Comparison of ENCODE assay signal across 8 mouse cellular contexts in genomic region chr6:113442442-113443090, GRCm38 (mm10). TPM values are rescaled to one million over a fixed set of nuclear protein-coding genes. Genes with fewer than 3 reads are reported as not detected.
DNase-seq lines count a peak whose midpoint lies in the region; ATAC-seq lines count a peak whose summit lies in the region.

Gene Jagn1, plus strand, starts transcription at chr6:113442569.

- peak within 1 kb of the TSS; percentile 80 for H3K27ac ChIP-seq in hindbrain, embryonic 15.5 days (replicated peaks)

- peak; percentile 96 for ATAC-seq in hindbrain, embryonic 15.5 days (ENCODE audit: low FRiP score, low read depth)

- H3K36me3 ChIP-seq in hindbrain, embryonic 15.5 days = peaks cover 10% of the 10 kb centered on the region

- peak within 1 kb of the TSS; percentile 85 for H3K9ac ChIP-seq in hindbrain, embryonic 15.5 days

- H3K4me2 ChIP-seq in hindbrain, embryonic 15.5 days = peak within 1 kb of the TSS; percentile 75

- peak within 1 kb of the TSS; percentile 77 for H3K4me3 ChIP-seq in hindbrain, embryonic 15.5 days

- WGBS in hindbrain, embryonic 15.5 days = under 1% methylated on average over 45 of the region's 45 CpGs

- no peaks in the 10 kb centered on the region for H3K27me3 ChIP-seq in hindbrain, embryonic 15.5 days

- peaks cover 17% of the 10 kb centered on the region for H3K4me1 ChIP-seq in hindbrain, embryonic 15.5 days (replicated peaks)

- DNase-seq in R1 (ENCODE audit: low read depth, low spot score) = peak; percentile 97
- peak; percentile 91 to 92 for DNase-seq in cerebellum, postnatal 25 days
- DNase-seq in frontal cortex, postnatal 36 days (ENCODE audit: low spot score in 2 of 2) = peak; percentile 92 to 95
- peak; percentile 78 for DNase-seq in left cerebral cortex, adult 11 months (ENCODE audit: low spot score)
- peak; percentile 90 to 93 for DNase-seq in lung, postnatal 4 days
- DNase-seq in retina, postnatal 7 days (ENCODE audit: low read depth, low spot score) = peak; percentile 95
- peak; percentile 83 for DNase-seq in urinary bladder, adult 2 months (ENCODE audit: low spot score)

- H3K9me3 ChIP-seq in hindbrain, embryonic 15.5 days = no peaks in the 10 kb centered on the region

RNA-seq across cellular contexts. Expression of gene Jagn1, which starts in this region (rescaled TPM):
- polyA plus RNA-seq in hindbrain, embryonic 15.5 days (2015; fragmentation: Nextera tagmentation; extraction: Ambion mirVana) = 96.5 and 98.2 TPM in 2 replicates
- 54.5 and 61.3 TPM in 2 replicates for polyA plus RNA-seq in urinary bladder, adult 2 months (2012; rRNA removed)

Comparison
In these comparisons a context has a peak if more than half of its experiments do, and no peak if none do; other contexts are left out.
1. Peak in every context shown above with its lines: DNase-seq, ATAC-seq, H3K4me3 ChIP-seq and H3K27ac ChIP-seq.